Mouse (Mus musculus) ovary, postnatal 10 days (tissue): ENCODE data around the gene Habp2.

Source experiments
- DNase-seq: peaks from one replicate; pipeline ENCODE4 v3.0.0; 2022; ENCODE audit warnings: low spot score

Gene Habp2

DNA sequence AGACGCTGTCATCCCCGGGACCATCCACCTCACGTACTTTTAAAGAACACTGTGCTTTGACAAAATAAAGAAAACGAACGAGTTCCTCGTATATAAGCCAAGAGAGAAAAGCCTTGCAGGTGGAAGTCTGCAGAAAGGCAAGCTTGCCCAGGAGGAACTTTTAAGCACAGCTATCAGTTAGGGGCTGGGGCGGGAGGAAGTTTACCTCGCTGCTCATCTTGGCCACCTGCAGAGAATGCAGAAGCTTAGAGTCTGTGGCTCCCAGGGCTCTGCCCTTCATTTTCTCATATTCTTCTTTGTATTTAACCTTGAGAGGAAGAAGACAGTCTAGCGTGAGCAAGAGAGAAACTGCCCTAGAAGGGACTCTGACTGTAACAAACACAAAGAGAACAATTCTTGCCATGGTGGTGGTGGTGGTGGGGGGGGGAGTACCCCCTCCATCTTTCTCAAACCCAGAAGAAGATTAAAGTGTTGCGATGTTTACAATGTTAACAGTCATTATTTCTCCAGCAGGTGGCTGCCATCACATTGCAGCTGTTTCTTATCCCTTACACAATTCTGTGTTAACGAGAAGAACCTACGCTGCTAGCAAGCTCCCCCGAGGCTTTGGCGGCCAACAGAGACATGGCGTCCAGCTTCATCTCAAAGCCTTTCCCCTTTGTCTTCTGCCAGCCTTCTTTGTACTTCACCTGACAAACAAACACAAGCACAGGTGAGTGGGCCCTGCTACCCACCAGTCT lies 77.0 kb downstream of the Habp2 start:
- no peak for DNase-seq

DNA sequence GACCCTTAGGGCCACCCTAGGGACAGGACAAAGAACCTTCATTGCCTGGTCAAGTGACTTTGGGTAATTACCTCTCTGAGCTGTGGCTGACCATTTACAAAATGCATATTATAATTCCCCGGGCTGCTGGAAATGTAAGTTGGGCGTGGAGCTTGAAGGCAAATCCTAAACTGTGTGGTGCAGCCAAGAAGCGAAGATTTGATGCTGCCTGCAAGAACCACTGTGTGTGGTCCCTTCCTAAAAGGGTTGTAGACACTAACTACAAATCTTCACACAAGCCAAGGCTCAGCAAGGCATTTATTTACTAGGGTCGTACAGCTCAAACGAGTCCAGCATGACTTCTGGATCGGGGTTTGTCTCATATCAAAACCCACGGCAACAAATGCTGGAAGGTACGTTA lies 77.6 kb downstream of the Habp2 start:
- DNase-seq: no peak

DNA sequence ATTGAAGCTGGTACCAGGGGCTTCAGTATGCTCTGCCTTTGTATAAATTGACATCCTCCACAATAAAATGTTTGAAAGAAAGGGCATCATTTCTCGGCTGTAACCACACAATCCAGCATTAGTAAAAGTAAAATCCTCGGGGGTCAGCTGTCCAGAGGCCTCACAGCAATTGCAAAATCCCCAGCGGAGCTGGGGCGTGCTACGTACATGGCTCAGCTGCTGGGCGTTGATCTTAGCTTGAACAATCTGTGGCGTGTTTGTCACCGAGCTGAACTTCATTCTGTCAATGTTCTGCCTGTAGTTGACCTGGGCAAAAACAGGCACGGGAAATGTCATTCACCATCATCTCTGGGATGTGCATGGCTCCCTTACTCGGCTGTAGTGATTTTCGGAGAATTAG lies 79.2 kb downstream of the Habp2 start:
- DNase-seq: no peak

DNA sequence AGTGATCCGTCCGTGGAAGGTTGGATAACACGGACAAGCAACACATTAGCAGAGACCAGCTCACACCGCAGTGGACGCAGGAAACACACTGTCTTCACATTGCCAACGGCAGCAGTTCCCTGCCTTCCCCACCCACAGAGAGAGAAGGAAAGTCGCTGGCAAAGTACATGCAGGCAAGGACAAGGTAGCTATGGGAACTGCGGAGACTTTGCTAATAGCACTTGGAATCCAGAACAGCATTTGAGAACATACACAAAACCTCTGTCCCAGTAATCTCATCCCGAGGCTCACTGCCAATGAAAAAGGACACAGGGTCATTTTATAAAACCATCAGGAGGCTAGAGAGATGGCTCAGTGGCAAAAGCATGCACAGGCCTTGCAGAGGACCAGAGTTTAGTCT lies 79.7 kb downstream of the Habp2 start:
- DNase-seq: no peak

DNA sequence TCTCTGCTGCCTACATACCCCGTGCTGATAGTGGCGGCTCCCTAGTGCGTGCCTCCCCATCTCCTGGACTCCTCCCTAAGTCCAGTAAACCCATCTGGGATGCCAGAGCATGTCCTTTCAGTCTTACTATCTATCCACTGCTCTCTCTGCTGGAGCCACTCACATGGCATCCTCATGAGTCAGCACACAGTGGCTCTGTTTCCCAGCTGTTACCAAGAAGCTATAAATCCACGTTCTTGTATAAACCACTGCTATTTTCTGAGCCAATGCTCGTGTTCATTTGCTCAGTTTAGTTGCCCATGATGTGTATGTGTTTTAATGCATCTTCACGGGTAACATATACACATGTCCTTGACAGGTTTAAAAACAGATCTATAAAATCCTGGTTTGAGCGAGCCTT lies 80.8 kb downstream of the Habp2 start:
- DNase-seq: no peak

DNA sequence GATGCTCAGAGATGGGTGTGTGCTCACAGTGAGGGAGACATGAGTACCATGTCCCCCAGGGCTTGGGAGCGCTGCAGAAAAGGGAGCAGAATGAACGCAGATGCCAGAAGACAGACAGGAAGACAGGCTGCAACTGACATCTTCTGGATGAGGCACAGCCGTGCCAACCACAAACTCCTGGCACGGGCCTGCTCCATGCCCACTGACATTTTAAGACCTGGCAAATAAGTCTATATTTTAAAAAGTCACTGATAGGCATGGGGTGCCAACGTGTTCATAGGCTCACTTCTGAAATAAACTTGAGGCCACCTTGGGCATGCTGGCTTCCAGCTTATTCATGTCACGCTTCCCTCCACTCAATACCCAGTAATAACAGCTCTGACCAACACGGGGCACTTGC lies 82.0 kb downstream of the Habp2 start:
- DNase-seq: no peak
